Mouse (Mus musculus) liver, embryonic 14.5 days (tissue): ENCODE measurements around the gene Dab2ip.

ENCODE experiments used
- CTCF ChIP-seq: IDR thresholded peaks from 2 replicates; pipeline ENCODE4 v1.5.1; 2016; ENCODE audit warnings: antibody characterized with exemption, low read depth, control low read depth
- EP300 ChIP-seq: IDR thresholded peaks from 2 replicates; pipeline ENCODE4 v1.6.1; 2016; ENCODE audit warnings: antibody characterized with exemption, low read depth

DNA sequence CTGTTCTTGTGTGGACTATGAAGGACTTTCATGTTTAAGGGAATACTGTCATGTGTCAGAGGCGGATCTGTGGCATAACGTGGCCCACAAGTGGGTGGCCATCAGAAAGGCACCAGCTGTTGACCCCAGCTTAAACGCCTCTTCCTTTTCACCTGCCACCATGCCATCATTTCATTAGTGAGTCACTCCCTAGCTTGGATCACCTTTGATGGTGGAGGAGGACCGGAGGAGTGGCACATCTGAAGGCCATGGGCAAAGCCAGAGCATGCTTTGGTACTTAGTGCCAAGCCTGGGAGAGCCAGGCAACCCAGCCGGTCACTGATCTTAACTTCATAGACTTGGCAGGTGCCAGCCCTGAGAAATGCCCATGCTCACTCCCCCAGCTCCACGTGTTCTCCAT is 96.7 kb downstream of the Dab2ip start:
- TF ChIP-seq CTCF (no peak), EP300 (no peak)
